Mouse (Mus musculus): ENCODE results near the gene Rps6ka2.

GRCm38 (mm10) chr17:7240526-7240925 is 70.6 kb downstream of the Rps6ka2 start:
- TF ChIP-seq CTCF (IDR thresholded peaks at IDR 0.05; ENCODE audit: control insufficient read depth, insufficient read depth, insufficient replicate concordance, low read depth, low read length) (no peak), POLR2A (IDR thresholded peaks at IDR 0.05; ENCODE audit: control insufficient read depth, low read depth, low read length) (no peak)

All from testis, adult 2 months (tissue).